Mouse (Mus musculus): Measurements from ENCODE around the gene Paqr3.

DNA sequence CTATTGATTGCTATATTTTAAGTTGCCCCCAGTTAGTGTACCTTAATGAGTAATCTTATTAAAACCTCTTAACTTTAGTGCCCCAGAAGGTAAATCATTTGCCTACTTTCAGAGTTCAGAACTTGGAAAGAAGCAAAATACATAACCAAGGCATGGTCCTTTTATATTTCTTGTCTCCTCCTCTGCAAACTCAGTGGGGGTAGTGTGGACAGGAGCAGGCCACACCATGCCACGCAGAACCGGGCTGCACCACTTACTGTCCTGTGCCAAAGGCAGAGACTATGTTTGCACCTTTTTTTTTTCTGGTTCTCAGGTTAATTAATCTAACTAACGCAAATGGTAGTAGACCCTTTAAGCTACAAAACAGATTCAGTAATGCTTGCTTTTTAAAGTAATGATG lies 22.0 kb downstream of the Paqr3 start:
- TF ChIP-seq CTCF (IDR thresholded peaks at IDR 0.05; ENCODE audit: extremely low read depth, insufficient read depth, insufficient read length, insufficient replicate concordance) (no peak), POLR2A (IDR thresholded peaks at IDR 0.05; ENCODE audit: low read depth, low read length) (no peak)

Measured in spleen, adult 2 months (tissue).